Mouse (Mus musculus): Measurements from ENCODE around the gene Slc7a5.

GRCm38 (mm10) chr8:121932668-121933520, 25.4 kb upstream of the Slc7a5 start:
- TF ChIP-seq CTCF (IDR thresholded peaks at IDR 0.05; ENCODE audit: control insufficient read depth, insufficient read depth, insufficient replicate concordance, low read depth, low read length) (no peak), POLR2A (IDR thresholded peaks at IDR 0.05; ENCODE audit: control insufficient read depth, low read depth, low read length) (no peak)

Measured in testis, adult 2 months (tissue).